Mouse (Mus musculus): ENCODE data around the gene Stk4. TPM values are rescaled to one million over a fixed set of nuclear protein-coding genes. Genes with fewer than 3 reads are reported as not detected.

Gene Stk4
- polyA plus RNA-seq, 1 experiment from 2014 or later: 16.3 TPM

DNA sequence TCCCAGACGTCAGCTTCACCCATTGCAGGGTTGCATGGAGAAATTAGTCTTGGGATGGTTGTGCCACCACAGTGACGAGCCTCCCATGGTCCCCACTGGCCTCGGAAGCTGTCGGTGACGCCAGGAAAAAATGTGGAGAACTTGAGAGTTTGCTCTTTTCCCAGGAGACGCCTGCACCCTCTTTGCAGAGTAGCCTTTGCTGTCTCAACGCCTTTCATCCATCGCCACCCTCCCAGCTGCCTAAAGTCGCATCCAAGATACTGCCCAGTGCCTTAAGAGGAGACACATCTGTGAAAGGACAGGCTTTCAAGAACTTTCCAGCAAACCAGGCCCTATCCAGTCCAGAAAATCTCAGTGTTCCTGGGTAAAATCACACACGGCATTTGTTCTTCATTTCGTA lies 82.2 kb downstream of the Stk4 start:
- no peak overlapping the region for H3K27ac ChIP-seq (ENCODE audit: low read depth, low read length)
- WGBS: 93% methylated on average over 11 of the region's 11 CpGs
- peaks cover 9% of the 10 kb centered on the region for H3K36me3 ChIP-seq (ENCODE audit: control insufficient read depth, insufficient read depth, low read length)

DNA sequence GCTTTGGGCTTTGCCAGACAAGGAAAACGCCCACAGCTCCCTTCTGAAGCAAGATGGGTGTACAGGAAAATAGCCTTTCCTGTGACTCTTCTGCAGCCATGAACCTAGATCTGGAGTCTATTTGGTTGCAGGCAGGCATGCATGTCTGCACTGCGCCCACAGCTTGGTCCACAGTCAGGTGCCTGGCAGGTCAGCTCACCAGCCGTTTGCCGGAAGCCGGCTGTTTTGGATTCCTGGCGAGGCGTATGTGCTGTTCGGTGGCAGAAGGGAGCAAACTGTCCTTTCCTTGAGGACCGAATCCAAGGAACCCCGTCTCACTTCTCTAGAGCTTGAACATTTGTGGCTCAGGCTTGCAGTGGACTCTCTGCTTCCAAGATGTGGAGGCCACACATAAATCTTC lies 83.9 kb downstream of the Stk4 start:
- no peaks in the 10 kb centered on the region for H3K4me1 ChIP-seq (ENCODE audit: control insufficient read depth, insufficient read depth, low read depth, low read length)
- no peak for ATAC-seq
- no peak overlapping the region for H3K4me2 ChIP-seq (ENCODE audit: low read length)
- 95% methylated on average over 10 of the region's 10 CpGs for WGBS
- H3K9me3 ChIP-seq (ENCODE audit: control insufficient read depth, low read length): no peaks in the 10 kb centered on the region
- no peak overlapping the region for H3K27ac ChIP-seq (ENCODE audit: low read depth, low read length)
- H3K36me3 ChIP-seq (ENCODE audit: control insufficient read depth, insufficient read depth, low read length): peaks cover 9% of the 10 kb centered on the region
- no peak overlapping the region for H3K4me3 ChIP-seq (ENCODE audit: low read length)
- H3K27me3 ChIP-seq (replicated peaks; ENCODE audit: control insufficient read depth, insufficient read depth, low read length): no peaks in the 10 kb centered on the region
- no peak overlapping the region for H3K9ac ChIP-seq (ENCODE audit: low read depth, low read length)

More for the DNA sequence above, 82.2 kb downstream of the Stk4 start:
- Histone ChIP-seq H3K4me3 (ENCODE audit: low read length) (no peak overlapping the region), H3K4me2 (ENCODE audit: low read length) (no peak overlapping the region), H3K27me3 (replicated peaks; ENCODE audit: control insufficient read depth, insufficient read depth, low read length) (no peaks in the 10 kb centered on the region), H3K9me3 (ENCODE audit: control insufficient read depth, low read length) (no peaks in the 10 kb centered on the region), H3K4me1 (ENCODE audit: control insufficient read depth, insufficient read depth, low read depth, low read length) (no peaks in the 10 kb centered on the region), H3K9ac (ENCODE audit: low read depth, low read length) (no peak overlapping the region)
- ATAC-seq: no peak

DNA sequence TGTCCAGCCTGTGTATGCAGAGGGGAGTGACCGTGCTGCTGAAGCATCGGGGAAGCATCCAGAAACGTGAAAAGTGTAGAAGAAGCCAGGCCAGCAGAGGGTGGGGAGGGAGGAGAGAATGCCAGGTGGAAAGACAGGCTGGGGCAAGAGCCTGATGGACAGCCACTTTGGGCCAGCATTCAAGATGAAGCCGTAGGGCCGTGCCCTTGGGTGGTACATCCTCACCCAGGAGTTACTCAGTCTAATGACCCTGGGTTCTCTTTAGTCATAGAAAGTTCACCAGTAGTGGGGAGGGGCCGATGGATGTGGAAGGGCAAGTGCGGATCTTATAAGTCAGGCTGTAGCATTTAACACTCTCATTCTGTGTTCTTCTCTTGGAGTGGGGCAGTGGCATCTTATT lies 86.0 kb downstream of the Stk4 start:
- ATAC-seq: no peak
- Histone ChIP-seq H3K27me3 (replicated peaks; ENCODE audit: control insufficient read depth, insufficient read depth, low read length) (no peaks in the 10 kb centered on the region), H3K4me2 (ENCODE audit: low read length) (no peak overlapping the region), H3K9ac (ENCODE audit: low read depth, low read length) (no peak overlapping the region), H3K27ac (ENCODE audit: low read depth, low read length) (no peak overlapping the region), H3K36me3 (ENCODE audit: control insufficient read depth, insufficient read depth, low read length) (peaks cover 9% of the 10 kb centered on the region), H3K4me1 (ENCODE audit: control insufficient read depth, insufficient read depth, low read depth, low read length) (no peaks in the 10 kb centered on the region), H3K9me3 (ENCODE audit: control insufficient read depth, low read length) (no peaks in the 10 kb centered on the region), H3K4me3 (ENCODE audit: low read length) (no peak overlapping the region)
- WGBS: 87% methylated on average over 7 of the region's 7 CpGs

DNA sequence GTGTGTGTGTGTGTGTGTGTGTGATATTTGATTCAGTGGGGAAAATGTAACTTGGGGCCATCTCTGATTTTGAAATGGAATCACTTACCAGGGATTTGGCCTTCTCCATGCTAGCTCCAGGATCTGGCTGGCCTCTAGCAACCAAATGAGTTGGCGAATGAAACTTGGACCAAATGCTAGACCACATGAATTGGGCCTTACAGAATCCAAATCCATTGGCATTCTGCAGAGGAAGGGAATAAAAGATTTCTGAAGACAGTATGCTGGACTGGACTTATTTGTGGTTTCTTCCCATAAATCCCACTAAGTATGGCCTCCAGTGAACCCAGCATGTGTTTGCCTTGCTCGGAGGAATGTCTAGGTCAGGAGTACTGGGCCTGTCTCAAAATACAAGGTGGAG lies 88.7 kb downstream of the Stk4 start:
- Histone ChIP-seq H3K9me3 (ENCODE audit: control insufficient read depth, low read length) (no peaks in the 10 kb centered on the region), H3K9ac (ENCODE audit: low read depth, low read length) (no peak overlapping the region), H3K36me3 (ENCODE audit: control insufficient read depth, insufficient read depth, low read length) (0 out of 2 replicates have a peak, but pooled peaks cover 2% of the 10 kb centered on the region), H3K27ac (ENCODE audit: low read depth, low read length) (no peak overlapping the region), H3K4me1 (ENCODE audit: control insufficient read depth, insufficient read depth, low read depth, low read length) (no peaks in the 10 kb centered on the region), H3K27me3 (replicated peaks; ENCODE audit: control insufficient read depth, insufficient read depth, low read length) (no peaks in the 10 kb centered on the region), H3K4me2 (ENCODE audit: low read length) (no peak overlapping the region), H3K4me3 (ENCODE audit: low read length) (no peak overlapping the region)
- WGBS: 94% methylated on average over 2 of the region's 2 CpGs
- ATAC-seq: no peak

DNA sequence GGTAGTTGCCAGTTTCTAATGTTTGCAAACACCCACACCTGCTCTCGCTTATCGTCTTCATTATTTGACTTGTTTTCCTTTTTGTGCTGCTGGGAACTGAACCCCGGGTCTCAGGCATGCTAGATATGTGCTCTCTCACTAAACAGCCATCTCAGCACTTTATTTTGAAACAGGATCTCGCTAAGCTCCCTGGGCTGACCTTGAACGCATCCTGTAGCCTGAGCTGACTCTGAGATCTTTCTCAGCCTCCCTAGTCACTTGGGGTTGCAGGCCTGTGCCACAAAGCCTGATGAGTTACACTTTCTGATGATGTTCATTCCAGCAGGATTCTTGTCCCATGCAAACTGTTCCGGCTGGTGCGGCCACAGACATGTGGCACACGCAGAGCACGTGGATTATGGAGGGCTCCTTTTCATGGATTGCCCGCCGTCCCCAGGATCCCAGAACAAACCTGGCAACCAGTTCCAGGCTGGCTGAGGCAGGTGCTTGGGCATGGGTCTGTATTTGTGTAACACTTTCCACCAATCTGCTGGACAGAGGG lies 91.5 kb downstream of the Stk4 start:
- Histone ChIP-seq H3K4me2 (ENCODE audit: low read length) (no peak overlapping the region), H3K27ac (ENCODE audit: low read depth, low read length) (no peak overlapping the region), H3K4me1 (ENCODE audit: control insufficient read depth, insufficient read depth, low read depth, low read length) (no peaks in the 10 kb centered on the region), H3K9me3 (ENCODE audit: control insufficient read depth, low read length) (no peaks in the 10 kb centered on the region), H3K36me3 (ENCODE audit: control insufficient read depth, insufficient read depth, low read length) (no peaks in the 10 kb centered on the region), H3K9ac (ENCODE audit: low read depth, low read length) (no peak overlapping the region), H3K4me3 (ENCODE audit: low read length) (no peak overlapping the region), H3K27me3 (replicated peaks; ENCODE audit: control insufficient read depth, insufficient read depth, low read length) (peaks cover 6% of the 10 kb centered on the region; the same call in 1 of the 2 replicates)
- 84% methylated on average over 11 of the region's 11 CpGs for WGBS
- ATAC-seq: no peak

DNA sequence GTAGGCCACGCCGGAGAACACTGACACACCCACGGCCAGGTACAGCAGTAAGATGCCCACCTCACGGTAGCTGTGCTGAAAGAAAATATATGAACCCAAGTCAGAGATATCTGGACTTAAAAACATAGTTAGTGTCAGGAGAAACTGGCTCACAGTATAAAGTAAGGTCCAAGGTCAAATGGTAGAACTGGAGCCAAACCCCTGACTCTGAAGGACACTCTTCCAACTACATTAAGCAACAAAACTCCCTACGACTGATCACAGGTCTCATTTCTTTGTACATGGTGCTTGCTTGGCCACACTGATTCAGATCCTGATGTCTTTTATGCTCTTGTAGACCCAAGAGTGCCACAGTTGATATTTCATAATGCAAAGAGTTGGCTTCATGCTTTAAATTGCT lies 94.8 kb downstream of the Stk4 start:
- Histone ChIP-seq H3K27ac (ENCODE audit: low read depth, low read length) (no peak overlapping the region), H3K9ac (ENCODE audit: low read depth, low read length) (no peak overlapping the region), H3K27me3 (replicated peaks; ENCODE audit: control insufficient read depth, insufficient read depth, low read length) (peaks cover 38% of the 10 kb centered on the region), H3K36me3 (ENCODE audit: control insufficient read depth, insufficient read depth, low read length) (no peaks in the 10 kb centered on the region), H3K9me3 (ENCODE audit: control insufficient read depth, low read length) (no peaks in the 10 kb centered on the region; the same call in 1 of the 2 replicates), H3K4me3 (ENCODE audit: low read length) (no peak overlapping the region), H3K4me1 (ENCODE audit: control insufficient read depth, insufficient read depth, low read depth, low read length) (peaks cover 8% of the 10 kb centered on the region), H3K4me2 (ENCODE audit: low read length) (no peak overlapping the region)
- ATAC-seq: no peak
- 88% methylated on average over 5 of the region's 5 CpGs for WGBS

DNA sequence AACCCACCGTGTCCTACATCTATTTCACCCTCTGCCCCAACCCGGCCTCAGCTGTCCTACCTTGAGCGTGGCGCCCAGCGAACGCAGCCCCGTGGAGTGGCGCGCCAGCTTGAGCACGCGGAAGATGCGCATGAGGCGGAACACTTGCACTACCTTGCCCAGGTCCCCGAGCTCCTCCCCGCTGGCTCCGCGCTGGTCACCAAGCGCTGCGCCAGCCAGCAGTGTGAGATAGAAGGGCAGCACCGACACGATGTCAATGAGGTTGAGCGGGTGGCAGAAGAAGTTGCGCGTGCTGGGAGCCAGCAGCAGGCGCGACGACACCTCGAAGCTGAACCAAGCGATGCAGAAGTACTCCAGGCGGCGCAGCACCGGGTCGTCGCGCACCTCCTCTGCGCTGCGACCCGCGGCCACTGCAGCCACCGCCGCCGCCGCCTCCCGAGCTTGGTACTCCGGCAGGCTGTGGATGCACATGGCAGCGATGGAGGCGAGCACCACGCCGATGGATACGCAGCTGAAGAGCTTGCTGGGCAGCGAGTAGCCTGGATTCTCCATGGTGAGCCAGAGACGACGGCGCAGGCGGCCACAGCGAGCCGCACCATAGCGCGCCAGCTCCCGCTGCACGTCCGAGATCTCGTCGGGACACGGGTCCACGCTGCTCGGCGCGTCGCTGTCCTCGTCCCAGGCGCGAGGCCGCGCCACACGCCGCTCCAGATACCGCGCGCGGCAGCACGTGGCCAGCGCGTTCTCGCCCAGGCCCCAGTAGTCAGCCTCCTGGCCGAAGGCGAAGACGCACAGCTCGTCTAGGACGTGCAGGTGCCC lies 97.8 kb downstream of the Stk4 start:
- Histone ChIP-seq H3K4me1 (ENCODE audit: control insufficient read depth, insufficient read depth, low read depth, low read length) (peaks cover 18% of the 10 kb centered on the region), H3K4me3 (ENCODE audit: low read length) (peak overlapping the region; percentile 46), H3K9ac (ENCODE audit: low read depth, low read length) (peak overlapping the region; percentile 50), H3K9me3 (ENCODE audit: control insufficient read depth, low read length) (no peaks in the 10 kb centered on the region; the same call in 1 of the 2 replicates), H3K36me3 (ENCODE audit: control insufficient read depth, insufficient read depth, low read length) (no peaks in the 10 kb centered on the region), H3K4me2 (ENCODE audit: low read length) (peak overlapping the region; percentile 74), H3K27ac (ENCODE audit: low read depth, low read length) (no peak overlapping the region), H3K27me3 (replicated peaks; ENCODE audit: control insufficient read depth, insufficient read depth, low read length) (peaks cover 52% of the 10 kb centered on the region)
- WGBS: 12% methylated on average over 71 of the region's 90 CpGs
- ATAC-seq: peak; percentile 82

DNA sequence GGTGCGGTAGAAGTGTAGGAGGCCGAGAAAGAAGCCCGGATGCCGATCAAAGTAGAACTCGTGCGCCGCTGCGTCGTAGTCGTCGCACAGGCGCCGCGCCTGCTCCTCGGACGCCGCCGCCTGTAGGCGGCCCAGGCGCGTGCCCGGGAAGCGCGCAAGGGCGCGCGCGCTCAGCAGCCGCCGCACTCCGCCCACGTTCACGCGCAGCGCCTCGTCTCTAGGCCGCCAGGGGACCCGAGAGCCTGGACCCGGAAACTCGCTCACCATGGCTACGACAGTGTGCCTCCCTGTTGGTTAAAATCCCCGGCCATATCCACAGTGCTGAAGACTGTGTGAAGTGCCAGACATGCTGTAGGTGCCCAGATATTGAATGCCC lies 98.4 kb downstream of the Stk4 start:
- peaks cover 52% of the 10 kb centered on the region for H3K27me3 ChIP-seq (replicated peaks; ENCODE audit: control insufficient read depth, insufficient read depth, low read length)
- no peaks in the 10 kb centered on the region; the same call in 1 of the 2 replicates for H3K9me3 ChIP-seq (ENCODE audit: control insufficient read depth, low read length)
- WGBS: 7% methylated on average over 37 of the region's 42 CpGs
- peaks cover 18% of the 10 kb centered on the region for H3K4me1 ChIP-seq (ENCODE audit: control insufficient read depth, insufficient read depth, low read depth, low read length)
- no peak overlapping the region; the same call in 1 of the 2 replicates for H3K9ac ChIP-seq (ENCODE audit: low read depth, low read length)
- H3K27ac ChIP-seq (ENCODE audit: low read depth, low read length): no peak overlapping the region
- ATAC-seq: peak; percentile 62
- H3K4me2 ChIP-seq (ENCODE audit: low read length): peak overlapping the region; percentile 74
- H3K36me3 ChIP-seq (ENCODE audit: control insufficient read depth, insufficient read depth, low read length): no peaks in the 10 kb centered on the region
- peak overlapping the region; percentile 46 for H3K4me3 ChIP-seq (ENCODE audit: low read length)

DNA sequence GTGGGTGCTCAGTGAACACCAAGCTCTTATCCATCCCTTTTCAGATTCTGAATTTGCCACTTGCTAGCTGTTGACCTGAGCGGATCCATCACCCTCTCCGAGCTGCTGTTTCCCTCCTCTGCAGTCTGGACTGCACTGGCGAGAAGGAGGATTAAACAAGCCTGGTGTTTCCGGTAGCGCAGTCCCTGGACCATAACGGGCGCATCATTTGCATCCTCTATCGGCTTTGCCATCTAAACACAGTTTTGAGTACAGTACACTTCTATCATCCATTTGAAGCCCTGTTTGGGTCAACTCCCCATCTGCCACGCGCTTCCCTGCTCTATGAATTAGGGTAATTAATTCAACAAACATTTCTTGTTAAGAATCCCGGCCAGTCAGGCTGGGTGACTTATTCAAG lies 100.2 kb downstream of the Stk4 start:
- peaks cover 52% of the 10 kb centered on the region for H3K27me3 ChIP-seq (replicated peaks; ENCODE audit: control insufficient read depth, insufficient read depth, low read length)
- ATAC-seq: no peak
- peak overlapping the region; percentile 57 for H3K4me2 ChIP-seq (ENCODE audit: low read length)
- WGBS: 3% methylated on average over 11 of the region's 11 CpGs
- H3K9me3 ChIP-seq (ENCODE audit: control insufficient read depth, low read length): no peaks in the 10 kb centered on the region; the same call in 1 of the 2 replicates
- H3K36me3 ChIP-seq (ENCODE audit: control insufficient read depth, insufficient read depth, low read length): no peaks in the 10 kb centered on the region
- H3K4me3 ChIP-seq (ENCODE audit: low read length): peak overlapping the region; percentile 36; the same call in 1 of the 2 replicates
- H3K9ac ChIP-seq (ENCODE audit: low read depth, low read length): no peak overlapping the region
- peaks cover 18% of the 10 kb centered on the region for H3K4me1 ChIP-seq (ENCODE audit: control insufficient read depth, insufficient read depth, low read depth, low read length)
- no peak overlapping the region for H3K27ac ChIP-seq (ENCODE audit: low read depth, low read length)

Data from hindbrain, embryonic 16.5 days (tissue).